ENCODE assay signal across 31 mouse cellular contexts in the genomic region with DNA sequence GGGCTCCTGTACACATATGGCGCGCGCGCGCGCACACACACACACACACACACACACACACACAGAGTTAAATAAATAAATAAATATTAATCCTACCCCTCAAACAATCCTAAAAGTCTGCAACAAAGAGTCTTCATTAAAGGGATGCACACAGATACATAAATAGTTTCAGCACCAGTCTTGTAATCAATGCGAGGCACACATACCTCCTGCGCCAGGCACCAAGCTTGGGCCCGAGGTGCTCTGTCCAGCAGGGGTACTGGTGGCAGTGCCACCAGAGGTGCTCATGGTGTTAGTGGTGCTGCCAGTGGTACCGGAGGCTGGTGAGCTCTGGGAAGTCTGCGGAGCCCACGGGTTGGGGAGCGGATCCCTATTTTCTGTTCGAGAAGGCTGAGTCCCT.
"Had no signal": no experiment of that assay in that cellular context is flagged by ENCODE, and none has a peak within 500 bp of the region (broad histone marks: within the 10 kb centered on the region; RNA-seq: fewer than 3 reads in every experiment).

No protein-coding gene starts in this region.

- H3K4me2 ChIP-seq: limb, embryonic 12.5 days; limb, embryonic 13.5 days; limb, embryonic 15.5 days; liver, embryonic 11.5 days; liver, embryonic 12.5 days; liver, embryonic 13.5 days; liver, embryonic 15.5 days; lung, embryonic 14.5 days; lung, embryonic 15.5 days; midbrain, embryonic 12.5 days; midbrain, embryonic 15.5 days; neural tube, embryonic 12.5 days had no signal

- H3K4me3 ChIP-seq: left cerebral cortex, adult 2 months; limb, embryonic 10.5 days; limb, embryonic 12.5 days; limb, embryonic 13.5 days; limb, embryonic 15.5 days; liver, embryonic 12.5 days; liver, embryonic 13.5 days; liver, embryonic 15.5 days; lung, embryonic 15.5 days; megakaryocyte, embryonic 14.5 days; midbrain, embryonic 10.5 days; midbrain, embryonic 12.5 days; midbrain, embryonic 15.5 days; myocyte; neural tube, embryonic 12.5 days had no signal

- H3K9me3 ChIP-seq: limb, embryonic 10.5 days; limb, embryonic 12.5 days; limb, embryonic 13.5 days; limb, embryonic 15.5 days; liver, embryonic 12.5 days; liver, embryonic 13.5 days; liver, embryonic 15.5 days; lung, embryonic 15.5 days; midbrain, embryonic 10.5 days; midbrain, embryonic 12.5 days; midbrain, embryonic 15.5 days; neural tube, embryonic 12.5 days had no signal

- ATAC-seq: liver, embryonic 12.5 days; liver, postnatal 0 days; lung, postnatal 0 days; midbrain, embryonic 15.5 days; midbrain, embryonic 16.5 days had no signal

- DNase-seq: left cerebral cortex, postnatal 4 days; liver; liver, embryonic 13.5 days; liver, postnatal 0 days; lung, adult 18-20 months; lung, adult 2 months; lung, embryonic 14.5 days; lung, postnatal 10 days; lung, postnatal 14 days; lung, postnatal 36 days; lung, postnatal 4 days; midbrain, embryonic 14.5 days had no signal

- H3K4me1 ChIP-seq: limb, embryonic 10.5 days; limb, embryonic 12.5 days; limb, embryonic 13.5 days; limb, embryonic 15.5 days; liver, embryonic 12.5 days; liver, embryonic 13.5 days; lung, embryonic 15.5 days; megakaryocyte, embryonic 14.5 days; midbrain, embryonic 12.5 days; midbrain, embryonic 15.5 days; neural tube, embryonic 12.5 days had no signal

- H3K9ac ChIP-seq: limb, embryonic 12.5 days; limb, embryonic 13.5 days; limb, embryonic 15.5 days; liver, embryonic 12.5 days; liver, embryonic 13.5 days; liver, embryonic 14.5 days; liver, embryonic 15.5 days; liver, postnatal 0 days; lung, embryonic 14.5 days; lung, embryonic 15.5 days; midbrain, embryonic 12.5 days; midbrain, embryonic 15.5 days; neural tube, embryonic 12.5 days had no signal

- H3K27ac ChIP-seq: left cerebral cortex, adult 2 months; limb, embryonic 10.5 days; limb, embryonic 12.5 days; limb, embryonic 13.5 days; limb, embryonic 15.5 days; liver, embryonic 12.5 days; liver, embryonic 13.5 days; liver, embryonic 14.5 days; liver, embryonic 15.5 days; lung, embryonic 15.5 days; macrophage; midbrain, embryonic 10.5 days; midbrain, embryonic 12.5 days; midbrain, embryonic 15.5 days; neural tube, embryonic 12.5 days had no signal

- H3K27me3 ChIP-seq: limb, embryonic 12.5 days; limb, embryonic 13.5 days; limb, embryonic 15.5 days; liver, embryonic 12.5 days; liver, embryonic 13.5 days; liver, embryonic 15.5 days; lung, embryonic 15.5 days; megakaryocyte, embryonic 14.5 days; midbrain, embryonic 12.5 days; midbrain, embryonic 15.5 days; neural tube, embryonic 12.5 days had no signal
